Mouse (Mus musculus): ENCODE measurements around the gene Chst15. TPM values are rescaled to one million over a fixed set of nuclear protein-coding genes. Genes with fewer than 3 reads are reported as not detected.
A peak's percentile ranks its signal among the peaks of the same experiment; 100 is the strongest.

Chst15 gene
- polyA plus RNA-seq, 1 experiment, result 15.4 TPM

DNA sequence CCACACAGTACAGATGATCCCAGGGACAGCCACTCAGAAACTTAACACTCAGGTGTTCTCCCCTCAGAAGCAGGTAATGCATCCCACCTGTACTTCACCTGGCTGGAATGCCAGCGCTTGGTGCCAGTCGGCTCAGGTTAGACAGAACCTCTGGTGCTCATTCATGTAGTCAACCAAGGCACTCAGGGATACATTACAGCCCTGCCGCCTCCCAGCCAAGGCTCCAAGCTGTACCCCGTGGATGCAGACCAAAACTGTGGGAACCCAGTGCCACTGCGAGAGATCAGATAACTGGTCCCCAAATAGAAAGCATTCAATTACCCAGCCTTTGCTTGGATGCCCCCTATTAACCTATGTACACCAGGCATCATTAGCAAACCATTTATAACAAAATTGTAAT is 40.7 kb downstream of the Chst15 start:
- H3K4me1 ChIP-seq (ENCODE audit: control insufficient read depth, insufficient read depth, low read length), result peaks cover 24% of the 10 kb centered on the region
- WGBS, result 81% methylated on average over 5 of the region's 5 CpGs
- TF ChIP-seq CTCF (IDR thresholded peaks at IDR 0.05; ENCODE audit: borderline replicate concordance, insufficient read depth, low read depth, low read length) (no peak), POLR2A (IDR thresholded peaks at IDR 0.05; ENCODE audit: borderline replicate concordance, insufficient read depth, low read length) (no peak)
- H3K4me3 ChIP-seq (replicated peaks; ENCODE audit: insufficient read depth, low read depth, low read length), result no peak overlapping the region
- no peaks in the 10 kb centered on the region for H3K27me3 ChIP-seq (ENCODE audit: control insufficient read depth, insufficient read depth, low read length)
- no peak for DNase-seq
- H3K27ac ChIP-seq (ENCODE audit: insufficient read depth, low read length), result no peak overlapping the region

DNA sequence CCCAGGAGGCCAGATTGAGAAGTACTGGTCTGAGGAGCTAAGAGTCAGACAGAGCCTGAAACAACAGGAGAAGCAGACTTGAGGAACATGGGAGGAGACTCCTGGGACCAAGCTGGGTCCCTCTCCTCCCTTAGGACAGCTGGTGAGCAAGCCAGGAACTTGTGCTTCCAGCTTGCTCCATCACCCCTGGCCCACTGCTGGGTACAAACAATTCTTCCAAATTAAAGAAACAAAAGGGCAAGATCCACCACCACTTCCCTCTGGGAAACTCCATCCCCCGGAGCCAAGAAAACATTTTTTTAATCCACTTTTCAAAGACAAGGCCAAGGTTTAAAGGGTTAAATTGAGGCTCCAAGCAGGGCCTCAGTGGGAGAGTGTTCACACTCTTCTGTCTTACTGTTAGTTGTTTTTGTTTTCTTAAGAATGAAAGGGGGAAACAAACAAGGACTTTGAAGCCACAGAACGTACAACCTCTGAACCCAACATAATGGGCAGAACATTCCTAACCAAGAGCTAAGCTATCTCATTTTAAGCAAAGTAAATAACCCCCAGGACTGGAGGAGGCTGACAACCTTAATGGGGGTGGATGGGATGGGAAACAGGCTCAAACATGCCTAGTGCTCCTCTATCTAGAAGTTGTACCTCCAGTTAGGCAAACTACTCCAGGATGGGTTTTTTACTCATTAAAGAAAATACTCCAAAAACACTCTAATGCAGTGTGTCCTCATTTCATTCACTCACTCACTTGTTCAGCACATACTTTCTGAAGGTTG is 43.1 kb downstream of the Chst15 start:
- H3K27ac ChIP-seq (ENCODE audit: insufficient read depth, low read length), result no peak overlapping the region
- no peak for DNase-seq
- H3K27me3 ChIP-seq (ENCODE audit: control insufficient read depth, insufficient read depth, low read length), result no peaks in the 10 kb centered on the region
- WGBS, result 76% methylated on average over 2 of the region's 2 CpGs
- H3K4me1 ChIP-seq (ENCODE audit: control insufficient read depth, insufficient read depth, low read length), result peaks cover 17% of the 10 kb centered on the region
- TF ChIP-seq CTCF (IDR thresholded peaks at IDR 0.05; ENCODE audit: borderline replicate concordance, insufficient read depth, low read depth, low read length), result no peak
- TF ChIP-seq POLR2A (IDR thresholded peaks at IDR 0.05; ENCODE audit: borderline replicate concordance, insufficient read depth, low read length), result no peak
- no peak overlapping the region for H3K4me3 ChIP-seq (replicated peaks; ENCODE audit: insufficient read depth, low read depth, low read length)

DNA sequence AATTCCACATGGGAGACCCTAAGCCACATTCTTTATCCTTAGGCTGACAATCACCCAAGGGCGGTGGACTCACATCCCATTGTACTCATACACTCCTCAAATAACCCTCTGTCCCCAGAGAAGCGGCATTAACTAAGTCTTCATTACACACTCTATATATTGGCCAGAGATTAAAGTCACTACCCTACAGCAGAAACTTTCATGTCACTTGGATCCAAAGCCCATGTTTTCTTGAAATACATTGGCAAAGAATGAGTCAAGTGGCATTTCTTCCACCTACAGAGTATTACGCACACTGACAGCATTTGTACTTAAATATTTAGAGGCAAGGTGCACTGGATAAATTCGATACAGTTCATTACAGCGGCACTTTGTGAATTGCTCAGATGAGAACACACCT is 44.0 kb downstream of the Chst15 start:
- TF ChIP-seq POLR2A (IDR thresholded peaks at IDR 0.05; ENCODE audit: borderline replicate concordance, insufficient read depth, low read length), result no peak
- no peak for TF ChIP-seq CTCF (IDR thresholded peaks at IDR 0.05; ENCODE audit: borderline replicate concordance, insufficient read depth, low read depth, low read length)
- no peak overlapping the region for H3K27ac ChIP-seq (ENCODE audit: insufficient read depth, low read length)
- DNase-seq, result no peak
- WGBS, result 99% methylated on average over 5 of the region's 5 CpGs
- H3K4me1 ChIP-seq (ENCODE audit: control insufficient read depth, insufficient read depth, low read length), result peaks cover 26% of the 10 kb centered on the region
- H3K4me3 ChIP-seq (replicated peaks; ENCODE audit: insufficient read depth, low read depth, low read length), result no peak overlapping the region
- H3K27me3 ChIP-seq (ENCODE audit: control insufficient read depth, insufficient read depth, low read length), result no peaks in the 10 kb centered on the region

DNA sequence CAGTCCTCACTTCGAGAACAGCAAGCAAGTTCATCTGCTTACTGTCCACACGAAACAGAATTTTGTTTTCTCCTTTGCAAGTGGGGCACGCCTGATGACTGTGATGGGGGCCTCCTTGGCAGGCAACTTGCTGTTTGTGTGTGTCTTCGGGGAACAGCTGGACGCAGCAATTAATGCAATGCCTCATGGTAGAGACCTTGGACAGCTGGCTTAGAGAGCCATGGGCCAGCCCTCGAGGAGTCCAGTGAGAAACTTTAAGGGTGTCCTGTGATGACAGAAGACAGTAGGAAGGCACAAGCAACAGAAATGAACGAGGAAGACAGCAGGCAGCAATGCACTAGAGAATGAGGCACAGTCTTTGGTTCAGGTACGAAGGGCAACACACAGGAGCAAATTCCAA is 46.7 kb downstream of the Chst15 start:
- H3K4me3 ChIP-seq (replicated peaks; ENCODE audit: insufficient read depth, low read depth, low read length), result no peak overlapping the region
- no peak for TF ChIP-seq POLR2A (IDR thresholded peaks at IDR 0.05; ENCODE audit: borderline replicate concordance, insufficient read depth, low read length)
- TF ChIP-seq CTCF (IDR thresholded peaks at IDR 0.05; ENCODE audit: borderline replicate concordance, insufficient read depth, low read depth, low read length), result no peak
- H3K27me3 ChIP-seq (ENCODE audit: control insufficient read depth, insufficient read depth, low read length), result no peaks in the 10 kb centered on the region
- H3K27ac ChIP-seq (ENCODE audit: insufficient read depth, low read length), result 0 out of 2 replicates have a peak overlapping the region, but pooled peaks have one; percentile 4
- WGBS, result 71% methylated on average over 8 of the region's 8 CpGs
- peaks cover 37% of the 10 kb centered on the region for H3K4me1 ChIP-seq (ENCODE audit: control insufficient read depth, insufficient read depth, low read length)
- no peak for DNase-seq

DNA sequence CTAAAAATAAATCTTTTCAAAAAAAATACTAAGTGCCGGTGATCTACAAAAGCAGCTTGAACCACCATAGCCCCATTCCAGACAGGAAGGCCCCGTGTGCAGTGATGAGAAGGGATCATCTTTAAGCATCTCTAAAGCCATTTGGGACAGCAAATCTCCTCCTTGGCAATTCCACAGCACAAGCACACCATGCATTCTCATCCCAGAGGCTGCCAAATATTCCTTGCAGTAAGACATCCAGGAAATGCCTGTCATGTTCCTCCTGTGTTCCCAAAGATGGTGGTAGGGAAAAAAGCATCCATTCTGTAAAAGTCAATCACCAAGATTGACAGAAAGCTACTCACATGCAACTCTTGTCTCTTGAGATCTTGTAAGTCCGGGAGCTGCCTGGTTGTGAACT is 47.4 kb downstream of the Chst15 start:
- DNase-seq, result peak; percentile 31 to 68
- TF ChIP-seq CTCF (IDR thresholded peaks at IDR 0.05; ENCODE audit: borderline replicate concordance, insufficient read depth, low read depth, low read length), result no peak
- no peak for TF ChIP-seq POLR2A (IDR thresholded peaks at IDR 0.05; ENCODE audit: borderline replicate concordance, insufficient read depth, low read length)
- no peak overlapping the region for H3K4me3 ChIP-seq (replicated peaks; ENCODE audit: insufficient read depth, low read depth, low read length)
- no peaks in the 10 kb centered on the region for H3K27me3 ChIP-seq (ENCODE audit: control insufficient read depth, insufficient read depth, low read length)
- peaks cover 37% of the 10 kb centered on the region for H3K4me1 ChIP-seq (ENCODE audit: control insufficient read depth, insufficient read depth, low read length)
- H3K27ac ChIP-seq (ENCODE audit: insufficient read depth, low read length), result peak overlapping the region; percentile 4; the same call in 1 of the 2 replicates
- WGBS, result 41% methylated on average over 3 of the region's 3 CpGs

DNA sequence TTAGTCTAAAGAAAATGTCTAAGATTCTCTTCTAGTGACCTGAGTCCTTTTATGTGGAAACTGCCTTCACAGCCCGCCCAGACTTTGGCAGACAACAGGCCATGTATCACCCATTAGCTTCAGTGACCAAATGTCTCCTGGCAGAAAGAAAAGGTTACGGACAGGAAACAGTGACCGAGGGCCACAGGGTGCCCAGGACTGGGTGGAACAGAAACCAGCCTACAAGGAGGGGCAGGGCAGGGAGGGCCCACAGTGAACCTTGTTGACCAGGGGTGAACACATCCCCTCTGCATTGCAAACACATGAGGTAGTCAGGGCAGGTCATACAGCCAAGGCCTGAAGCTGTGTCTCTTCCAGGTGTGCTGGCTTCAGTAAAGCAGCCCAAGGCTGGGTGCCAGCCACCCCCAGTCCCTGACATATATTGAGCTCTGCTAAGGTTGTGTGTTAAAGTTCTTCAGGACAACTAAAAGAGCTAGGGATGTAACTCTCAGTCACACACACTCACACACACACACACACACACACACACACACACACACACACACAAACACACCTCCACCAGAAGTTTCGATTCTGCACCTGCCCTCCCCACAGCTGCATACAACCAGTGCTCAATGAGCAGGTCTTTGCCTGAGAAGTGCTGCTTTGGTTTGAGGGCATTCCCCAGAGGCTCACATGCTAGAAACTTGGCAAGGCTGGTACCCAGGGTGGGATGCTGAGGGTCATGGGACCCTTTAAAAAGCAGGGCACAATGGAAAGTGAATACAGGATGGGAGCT is 49.1 kb downstream of the Chst15 start:
- H3K4me3 ChIP-seq (replicated peaks; ENCODE audit: insufficient read depth, low read depth, low read length), result no peak overlapping the region
- no peak for TF ChIP-seq CTCF (IDR thresholded peaks at IDR 0.05; ENCODE audit: borderline replicate concordance, insufficient read depth, low read depth, low read length)
- no peak for TF ChIP-seq POLR2A (IDR thresholded peaks at IDR 0.05; ENCODE audit: borderline replicate concordance, insufficient read depth, low read length)
- H3K4me1 ChIP-seq (ENCODE audit: control insufficient read depth, insufficient read depth, low read length), result peaks cover 46% of the 10 kb centered on the region
- H3K27ac ChIP-seq (ENCODE audit: insufficient read depth, low read length), result peak overlapping the region; percentile 61
- no peaks in the 10 kb centered on the region for H3K27me3 ChIP-seq (ENCODE audit: control insufficient read depth, insufficient read depth, low read length)
- 29% methylated on average over 4 of the region's 4 CpGs for WGBS
- peak; percentile 66 to 87 for DNase-seq

DNA sequence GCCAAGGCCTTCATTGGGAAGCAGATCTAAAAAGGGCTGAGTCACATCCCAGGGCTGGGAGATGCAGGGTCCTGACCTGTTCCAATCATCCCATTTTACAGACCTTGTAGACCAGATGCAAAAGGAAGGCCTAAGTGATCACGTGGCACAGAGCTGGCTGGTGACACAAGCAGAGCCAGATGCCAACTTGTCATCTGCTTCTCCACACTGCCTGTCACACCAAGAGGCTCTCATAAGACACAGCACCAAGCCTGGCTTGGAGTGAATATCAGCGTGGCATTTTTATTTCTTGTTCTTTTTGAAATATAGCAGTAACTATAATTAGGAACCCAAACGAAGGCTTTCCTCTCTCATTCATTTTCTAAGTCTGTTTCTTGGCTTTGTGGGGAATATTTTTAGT is 52.3 kb downstream of the Chst15 start:
- Histone ChIP-seq H3K4me3 (replicated peaks; ENCODE audit: insufficient read depth, low read depth, low read length) (no peak overlapping the region), H3K27ac (ENCODE audit: insufficient read depth, low read length) (no peak overlapping the region), H3K27me3 (ENCODE audit: control insufficient read depth, insufficient read depth, low read length) (no peaks in the 10 kb centered on the region), H3K4me1 (ENCODE audit: control insufficient read depth, insufficient read depth, low read length) (peaks cover 52% of the 10 kb centered on the region)
- WGBS, result 50% methylated on average over 3 of the region's 3 CpGs
- no peak for TF ChIP-seq POLR2A (IDR thresholded peaks at IDR 0.05; ENCODE audit: borderline replicate concordance, insufficient read depth, low read length)
- DNase-seq, result no peak

DNA sequence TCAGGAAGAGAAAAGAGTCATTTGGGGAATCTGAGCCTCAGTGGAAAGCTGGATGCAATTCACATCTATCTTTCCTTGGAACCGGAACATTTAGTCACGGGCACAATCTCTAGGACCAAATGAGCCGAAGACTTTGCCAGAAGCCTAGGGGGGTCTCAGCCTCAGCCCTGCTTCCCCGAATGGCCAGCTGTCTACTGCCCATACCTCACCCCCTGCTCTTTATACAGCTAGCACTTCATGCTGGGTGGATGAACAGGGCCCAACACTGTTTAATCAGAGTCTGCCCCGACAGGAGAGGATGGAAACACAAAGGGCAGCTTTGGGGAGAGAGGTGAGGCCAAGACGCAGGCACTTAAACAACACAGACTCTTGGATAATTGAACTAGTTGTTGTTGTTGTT is 53.8 kb downstream of the Chst15 start:
- Histone ChIP-seq H3K27me3 (ENCODE audit: control insufficient read depth, insufficient read depth, low read length) (no peaks in the 10 kb centered on the region), H3K4me1 (ENCODE audit: control insufficient read depth, insufficient read depth, low read length) (peaks cover 49% of the 10 kb centered on the region), H3K27ac (ENCODE audit: insufficient read depth, low read length) (no peak overlapping the region), H3K4me3 (replicated peaks; ENCODE audit: insufficient read depth, low read depth, low read length) (no peak overlapping the region)
- TF ChIP-seq POLR2A (IDR thresholded peaks at IDR 0.05; ENCODE audit: borderline replicate concordance, insufficient read depth, low read length) (no peak), CTCF (IDR thresholded peaks at IDR 0.05; ENCODE audit: borderline replicate concordance, insufficient read depth, low read depth, low read length) (no peak)
- peak in 1 of 2 experiments; percentile 32 for DNase-seq
- WGBS, result 28% methylated on average over 6 of the region's 6 CpGs
